Mouse (Mus musculus) kidney, adult 2 months (tissue): ENCODE measurements around the gene Tns4.

ENCODE experiments used
- CTCF ChIP-seq: fragments of 200-500 bp; conservative IDR thresholded peaks from 2 replicates; pipeline ENCODE4 v1.5.1; 2011; ENCODE audit warnings: low read depth, mild to moderate bottlenecking, control low read depth, low read length, moderate library complexity, mixed read lengths; ENCODE audit not compliant: insufficient read depth, insufficient read length
- POLR2A ChIP-seq: fragments of 200-500 bp; IDR thresholded peaks from one replicate; pipeline ENCODE4 v1.6.1; 2011; ENCODE audit warnings: low read depth, low read length, control low read depth

DNA sequence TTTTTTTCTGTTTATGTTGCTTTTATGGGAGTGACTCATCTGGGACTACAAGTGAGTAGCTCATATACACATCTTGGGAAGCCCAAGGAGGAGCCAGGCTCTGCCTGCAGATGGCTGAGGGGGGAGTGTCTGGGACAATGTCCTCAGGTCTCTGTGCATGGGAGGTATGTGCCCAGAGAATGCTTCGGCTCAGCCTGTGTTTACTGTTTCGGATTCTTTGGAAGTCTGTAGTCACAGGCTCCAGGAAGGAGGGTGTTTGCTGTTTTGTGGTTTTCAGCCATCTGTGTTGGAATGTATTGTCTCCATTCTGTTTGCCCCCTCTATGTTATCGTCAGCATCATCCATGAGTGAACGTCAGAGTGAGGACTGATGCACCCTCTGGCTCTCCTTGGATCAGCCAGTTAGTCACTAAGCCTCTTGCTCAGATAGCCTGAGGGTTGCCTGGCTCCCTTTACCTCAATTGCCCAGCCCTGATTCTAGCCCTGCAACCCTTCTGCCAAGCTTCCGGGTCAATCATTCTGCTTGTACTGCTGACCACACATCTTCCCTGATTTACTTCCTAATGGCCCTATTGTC is 12.3 kb downstream of the Tns4 start:
- TF ChIP-seq POLR2A (no peak), CTCF (no peak)
